Mouse (Mus musculus) layer of hippocampus, adult 8-10 months (tissue): Measurements from ENCODE around the gene Ccdc57. TPM values are rescaled to one million over a fixed set of nuclear protein-coding genes. Genes with fewer than 3 reads are reported as not detected.
"Not testable (repeated sequence)": the region's sequence is repeated elsewhere in the genome, so short reads cannot be mapped to it uniquely, and the experiment has no call there.

Source experiments
- DNase-seq, 2 experiments: peaks; one replicate each; pipeline ENCODE4 v3.0.0; 2022; ENCODE audit warnings: low spot score in 2 of 2
- total RNA-seq, 4 experiments: library from RNA; stranded (reverse); gene quantifications; 2 replicates each; pipeline ENCODE4 v1.2.4; 2022

Ccdc57 gene
- total RNA-seq, 4 experiments from 2014 or later: 9.0 to 10.0 (median 9.5) TPM

GRCm38 (mm10) chr11:120789355-120789754, 143.3 kb downstream of the Ccdc57 start:
- no peak for DNase-seq

DNA sequence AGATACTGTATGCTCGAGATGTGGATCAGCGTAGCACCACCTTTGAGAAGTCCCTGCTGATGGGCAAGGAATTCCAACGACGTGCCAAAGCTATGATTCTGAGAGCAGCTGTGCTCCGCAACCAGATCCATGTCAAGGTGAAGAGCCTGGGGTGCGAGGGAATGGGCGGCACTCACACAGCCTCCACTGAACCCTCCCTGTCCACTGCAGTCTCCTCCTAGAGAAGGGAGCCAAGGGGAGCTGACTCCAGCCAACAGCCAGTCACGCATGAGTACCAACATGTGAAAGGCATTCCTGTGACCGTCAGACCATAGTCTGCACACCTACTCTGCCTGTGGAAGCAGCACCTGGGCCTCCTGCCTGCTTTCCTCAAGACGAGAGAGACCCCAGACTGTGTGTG, 144.2 kb downstream of the Ccdc57 start:
- DNase-seq: not testable (repeated sequence)

DNA sequence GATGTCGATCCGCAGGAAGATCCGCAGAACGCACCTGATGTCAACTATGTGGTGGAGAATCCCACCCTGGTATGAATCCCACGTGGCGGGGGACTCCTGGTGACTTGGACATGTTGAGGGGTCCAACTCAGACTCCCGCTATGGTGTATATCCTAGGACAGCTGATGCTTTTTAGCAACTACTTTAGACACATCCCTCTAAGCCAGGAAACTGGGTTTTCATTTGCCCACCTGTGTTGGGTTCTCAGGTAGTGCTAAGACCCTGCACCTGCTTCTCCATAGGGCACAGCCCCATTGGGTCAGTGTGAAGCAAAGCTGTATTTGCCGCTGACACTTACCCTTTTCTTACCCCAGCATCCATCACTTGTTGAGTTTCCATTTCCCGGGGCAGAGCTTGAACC, 147.5 kb downstream of the Ccdc57 start:
- no peak for DNase-seq

DNA sequence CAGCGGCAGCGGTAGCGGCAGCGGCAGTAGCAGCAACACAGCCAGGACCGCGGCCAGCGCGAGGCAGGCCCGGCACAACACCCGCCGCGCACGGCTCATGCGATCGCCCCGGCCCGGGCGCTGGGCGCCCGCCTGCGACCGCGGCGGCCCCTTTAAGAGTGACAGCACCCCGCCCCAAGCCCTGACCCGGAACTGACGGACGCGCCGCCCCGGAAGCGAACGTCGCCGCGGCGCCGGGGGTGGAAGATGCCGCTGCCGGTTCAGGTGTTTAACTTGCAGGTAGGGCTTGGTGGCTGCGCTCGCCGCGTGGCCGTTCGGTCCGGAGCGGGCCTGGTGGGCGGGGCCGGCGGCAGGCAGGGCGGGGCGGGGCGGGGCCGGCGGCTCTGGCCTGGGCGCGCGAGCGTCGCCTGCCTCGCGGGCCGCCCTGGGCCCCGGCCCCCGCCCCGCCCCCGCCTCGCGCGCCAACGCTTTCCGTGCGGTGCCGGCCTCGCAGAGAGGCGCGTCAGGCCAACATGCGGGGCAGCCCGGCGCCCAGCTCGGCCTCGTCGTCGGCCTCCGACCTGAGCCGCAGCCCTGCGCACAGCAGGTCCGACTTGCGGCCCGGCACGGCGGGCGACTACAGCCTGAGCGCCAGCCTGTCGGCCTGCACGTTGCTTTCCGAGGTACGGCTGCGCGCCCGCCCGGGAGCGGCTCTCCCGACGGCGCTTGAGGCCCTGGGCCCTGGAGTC, 148.4 kb downstream of the Ccdc57 start, which contains the start of the genes Rfng and Gps1:
Rfng (minus strand) TSS at position 144 of the 728 bp plus-strand sequence.
Gps1 (plus strand) TSS at position 209 of the 728 bp plus-strand sequence.
- peak in 1 of 2 experiments; percentile 68 for DNase-seq

DNA sequence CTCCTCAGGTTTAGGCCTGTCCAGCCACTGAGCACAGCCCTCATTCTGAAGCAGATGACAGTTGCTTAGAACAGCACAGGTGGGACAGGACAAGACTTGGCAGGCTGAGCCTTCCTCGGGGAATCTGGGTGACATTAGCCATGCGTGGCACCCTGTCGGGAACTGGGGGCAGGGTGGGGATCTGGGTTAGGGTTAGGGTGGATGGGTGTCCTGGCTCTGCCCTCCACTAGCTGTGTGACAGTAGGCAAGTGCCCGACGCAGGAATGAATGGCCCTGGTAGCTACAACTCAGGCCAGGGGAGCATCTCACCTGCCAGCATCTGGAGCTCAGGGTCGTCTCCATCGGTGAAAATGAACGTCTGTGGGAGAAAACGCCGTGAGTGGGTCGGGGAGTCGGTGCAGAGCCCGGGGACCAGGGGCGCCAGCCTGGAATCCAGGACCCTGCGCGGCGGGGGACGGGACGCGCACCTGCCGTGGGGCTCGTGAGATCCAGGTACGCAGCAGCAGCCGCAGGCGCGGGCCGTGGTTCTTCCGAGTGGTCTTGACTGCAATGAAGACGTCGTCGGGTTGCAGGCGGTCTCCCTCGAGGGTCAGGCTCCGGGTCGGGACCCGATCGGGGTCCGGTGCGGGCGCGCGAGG, 149.1 kb downstream of the Ccdc57 start:
- DNase-seq: no peak

- DNase-seq: not testable (repeated sequence)
Observed at GRCm38 (mm10) chr11:120781361-120781760, 151.3 kb downstream of the Ccdc57 start.

- DNase-seq: no peak
Observed at GRCm38 (mm10) chr11:120779876-120780275, 152.8 kb downstream of the Ccdc57 start.

GRCm38 (mm10) chr11:120777123-120777522, 155.5 kb downstream of the Ccdc57 start:
- no peak for DNase-seq

Other genes with a start within 250 kb of the Ccdc57 start
- gene Cenpx, start 219.1 kb downstream of the Ccdc57 start, total RNA-seq: 10 to 100 TPM; 12.9 to 22.1 (median 17.2) TPM
- 10 to 100 TPM; 51.1 to 67.4 (median 65.7) TPM for gene Lrrc45, start 218.9 kb downstream of the Ccdc57 start, total RNA-seq
- gene Rac3, start 211.4 kb downstream of the Ccdc57 start, total RNA-seq: 10 to 100 TPM; 33.5 to 43.1 (median 37.5) TPM
- gene Dcxr, start 205.6 kb downstream of the Ccdc57 start, total RNA-seq: 10 to 100 TPM in 3 of 4 experiments, 1 to 10 TPM in 1; 8.7 to 21.6 (median 14.5) TPM
- 1 to 10 TPM; 1.6 to 3.7 (median 2.5) TPM for gene Cbr2, start 200.8 kb downstream of the Ccdc57 start, total RNA-seq
- gene Hmga1b, start 170.1 kb downstream of the Ccdc57 start, total RNA-seq: 10 to 100 TPM; 16.7 to 32.0 (median 24.2) TPM
- gene Rfng, start 148.7 kb downstream of the Ccdc57 start, total RNA-seq: 10 to 100 TPM; 55.7 to 63.5 (median 61.8) TPM
- 100 to 1,000 TPM; 141 to 151 (median 144) TPM for gene Gps1, start 148.6 kb downstream of the Ccdc57 start, total RNA-seq
- 10 to 100 TPM; 48.3 to 53.3 (median 49.9) TPM for gene Dus1l, start 136.5 kb downstream of the Ccdc57 start, total RNA-seq
- 100 to 1,000 TPM; 187 to 227 (median 208) TPM for gene Fasn, start 108.3 kb downstream of the Ccdc57 start, total RNA-seq
- 10 to 100 TPM in 1 of 4 experiments, 1 to 10 TPM in 3; 2.1 to 11.0 (median 7.0) TPM for gene Slc16a3, start 15.6 kb upstream of the Ccdc57 start, total RNA-seq
- gene Csnk1d, start 58.5 kb upstream of the Ccdc57 start, total RNA-seq: 100 to 1,000 TPM; 120 to 153 (median 134) TPM
- not detected for gene Cd7, start 106.5 kb upstream of the Ccdc57 start, total RNA-seq
- not detected for gene Sectm1b, start 130.7 kb upstream of the Ccdc57 start, total RNA-seq
- not detected for gene Sectm1a, start 148.3 kb upstream of the Ccdc57 start, total RNA-seq
- gene Tex19.2, start 185.8 kb upstream of the Ccdc57 start, total RNA-seq: not detected
- gene Tex19.1, start 213.3 kb upstream of the Ccdc57 start, total RNA-seq: not detected
- under 1 TPM; 0.22 to 0.45 (median 0.40) TPM for gene Uts2r, start 227.4 kb upstream of the Ccdc57 start, total RNA-seq